Mouse (Mus musculus) spleen, adult 10 weeks (tissue): ENCODE results near the gene Eif2d. TPM values are rescaled to one million over a fixed set of nuclear protein-coding genes. Genes with fewer than 3 reads are reported as not detected.

Experiments used
- polyA plus RNA-seq: library from polyadenylated mRNA; stranded (reverse); fragments of 350-450 nt; fragmentation: Illumina TruSeq; extraction: RNeasy Lipid Tissue Mini Kit (QIAGEN cat#74804); gene quantifications from one replicate; pipeline ENCODE4 v1.2.3, GENCODE M21; 2015; ENCODE audit warnings: low replicate concordance; ENCODE audit not compliant: insufficient read depth

The Eif2d gene
- 26.0 TPM for polyA plus RNA-seq

GRCm38 (mm10) chr1:131153018-131153629, at the start of gene Eif2d:
TSS of gene Eif2d (plus strand) at chr1:131153181.

GRCm38 (mm10) chr1:131138191-131139016, 14.6 kb upstream of the Eif2d start, which contains the start of gene Dyrk3:
TSS of gene Dyrk3 (minus strand) at chr1:131138340.

Other genes starting within 250 kb of the Eif2d start
- not detected for gene Il20, start 241.7 kb upstream of the Eif2d start, polyA plus RNA-seq
- not detected for gene Il19, start 213.1 kb upstream of the Eif2d start, polyA plus RNA-seq
- 1.2 TPM for gene Il10, start 133.3 kb upstream of the Eif2d start, polyA plus RNA-seq
- 76.0 TPM for gene Mapkapk2, start 55.4 kb upstream of the Eif2d start, polyA plus RNA-seq
- gene Dyrk3, start 14.8 kb upstream of the Eif2d start, polyA plus RNA-seq, result 4.5 TPM
- 137 TPM for gene Rassf5, start 92.1 kb downstream of the Eif2d start, polyA plus RNA-seq
- gene Ikbke, start 126.4 kb downstream of the Eif2d start, polyA plus RNA-seq, result 63.0 TPM